Comparison of ENCODE assay signal across 23 mouse cellular contexts in genomic region chr15:28151678-28152077, GRCm38 (mm10). TPM values are rescaled to one million over a fixed set of nuclear protein-coding genes. Genes with fewer than 3 reads are reported as not detected.
DNase-seq lines count a peak whose midpoint lies in the region; TF ChIP-seq lines count a peak whose summit lies in the region.
"Had no signal": no experiment of that assay in that cellular context is flagged by ENCODE, and none has a peak within 500 bp of the region (broad histone marks: within the 10 kb centered on the region; RNA-seq: fewer than 3 reads in every experiment).

No protein-coding gene starts in this region.

- 83% methylated on average over 2 of the region's 2 CpGs for WGBS in heart, embryonic 10.5 days

- no peak overlapping the region for H3K4me3 ChIP-seq in heart, embryonic 10.5 days
- no peak overlapping the region for H3K4me3 ChIP-seq in myocyte

- peak; percentile 54 for DNase-seq in heart, adult 11 months
- DNase-seq in heart, adult 18-20 months: no peak
- DNase-seq in heart, embryonic 10.5 days (ENCODE audit: low spot score): peak; percentile 5
- DNase-seq in heart, adult 9 months (ENCODE audit: low spot score in 2 of 2): no peak
- DNase-seq in MN1 (ENCODE audit: low spot score): peak; percentile 44
- no peak for DNase-seq in lung, postnatal 36 days
- DNase-seq in thymus, adult 18-20 months: no peak
- DNase-seq: adrenal gland, adult 2 months; adrenal gland, adult 8-10 months; adrenal gland, postnatal 10 days; adrenal gland, postnatal 14 days; adrenal gland, postnatal 25 days; adrenal gland, postnatal 36 days; B cell, adult 2 months; cerebellum, adult 11 months; cerebellum, adult 11-12 months; cerebellum, adult 18-20 months had no signal

- no peak for TF ChIP-seq POLR2A in myocyte (IDR thresholded peaks at IDR 0.05; ENCODE audit: insufficient read length, low read depth)

- H3K36me3 ChIP-seq in heart, embryonic 10.5 days: no peaks in the 10 kb centered on the region
- no peaks in the 10 kb centered on the region for H3K36me3 ChIP-seq in myocyte (ENCODE audit: control insufficient read depth, insufficient read depth)
- H3K36me3 ChIP-seq: G1E had no signal

- no peak overlapping the region for H3K4me2 ChIP-seq in myocyte (ENCODE audit: low read depth)

- no peaks in the 10 kb centered on the region for H3K9me3 ChIP-seq in heart, embryonic 10.5 days

- H3ac ChIP-seq in myocyte (ENCODE audit: control insufficient read depth, insufficient read length): no peak overlapping the region

- no peak overlapping the region for H3K27ac ChIP-seq in heart, embryonic 10.5 days

- peaks cover 4% of the 10 kb centered on the region; the same call in 1 of the 2 replicates for H3K27me3 ChIP-seq in heart, embryonic 10.5 days (ENCODE audit: insufficient read depth, poor library complexity, severe bottlenecking)
- H3K27me3 ChIP-seq in myocyte (ENCODE audit: control insufficient read depth, insufficient read depth, insufficient read length): no peaks in the 10 kb centered on the region
- H3K27me3 ChIP-seq: CH12.LX, Patski had no signal

- H3K79me2 ChIP-seq in myocyte (ENCODE audit: control insufficient read depth, insufficient read depth): no peaks in the 10 kb centered on the region

- peaks cover 6% of the 10 kb centered on the region; the same call in 1 of the 2 replicates for H3K4me1 ChIP-seq in heart, embryonic 10.5 days

TF ChIP-seq in myocyte, 11 proteins besides CTCF, POLR2A, EP300 and RAD21:
- TF ChIP-seq MYOD1 (IDR thresholded peaks at IDR 0.05; ENCODE audit: control insufficient read depth in 1 of 3, insufficient read length in 2 of 3, low read depth in 2 of 3): no peak
- no peak for TF ChIP-seq MAX (IDR thresholded peaks at IDR 0.05; ENCODE audit: low read depth)
- TF ChIP-seq CEBPB (IDR thresholded peaks at IDR 0.05; ENCODE audit: insufficient read depth, poor library complexity, severe bottlenecking): peak; percentile 94
- no peak for TF ChIP-seq TCF12 (IDR thresholded peaks at IDR 0.05; ENCODE audit: insufficient read depth, poor library complexity, severe bottlenecking)
- no peak for TF ChIP-seq REST (IDR thresholded peaks at IDR 0.05; ENCODE audit: insufficient read depth, insufficient read length)

RNA-seq across cellular contexts. Expression of gene Dnah5, which starts 51.9 kb away (rescaled TPM):
- total RNA-seq in heart, adult 18-20 months (2021): under 1 TPM; 0.02 to 0.62 TPM
- 0.01 and 0.04 TPM in 2 replicates for polyA plus RNA-seq in heart, embryonic 10.5 days (2016; fragmentation: Nextera tagmentation; extraction: Ambion mirVana)
- 0.05 TPM for polyA plus RNA-seq in myocyte (2012; fragmentation: generic; extraction: Trizol)
- total RNA-seq: MEL had no signal
- polyA plus RNA-seq: CD4-positive, CD25-positive, alpha-beta regulatory T cell, adult 4 months; G1E had no signal

Comparison
In these comparisons a context has a peak if more than half of its experiments do, and no peak if none do; other contexts are left out.
1. DNase-seq: peak in heart, adult 11 months (single experiment), heart, embryonic 10.5 days (single experiment) and MN1 (single experiment); none in heart, adult 18-20 months (0 of 2), heart, adult 9 months (0 of 2), lung, postnatal 36 days (single experiment) and thymus, adult 18-20 months (0 of 2).